Mouse (Mus musculus): ENCODE results near the gene Phf5a.

Phf5a gene

GRCm38 (mm10) chr15:81848301-81848700 lies 23.4 kb downstream of the Phf5a start:
- peak; percentile 61 for DNase-seq (ENCODE audit: low read depth, low spot score)

DNA sequence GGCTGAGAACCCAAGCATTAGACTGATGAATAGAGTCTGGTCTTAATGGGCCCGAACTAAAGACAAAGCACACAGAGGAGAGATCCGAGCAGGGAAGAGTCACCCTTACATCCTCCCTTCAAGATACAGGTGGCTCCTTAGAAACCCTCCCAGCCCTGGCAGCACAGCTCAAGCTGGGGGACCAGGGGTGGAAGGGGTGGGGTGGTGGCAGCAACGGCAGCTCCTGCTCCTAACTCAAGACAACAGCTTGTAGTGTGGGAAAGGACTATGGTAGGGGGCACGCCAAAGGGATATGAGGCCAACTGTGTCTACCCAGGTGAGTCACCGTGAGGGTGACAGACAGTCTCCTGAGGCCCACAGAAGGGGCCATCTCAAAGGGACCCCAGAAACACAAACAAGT lies 23.9 kb downstream of the Phf5a start:
- DNase-seq (ENCODE audit: low read depth, low spot score): no peak

DNA sequence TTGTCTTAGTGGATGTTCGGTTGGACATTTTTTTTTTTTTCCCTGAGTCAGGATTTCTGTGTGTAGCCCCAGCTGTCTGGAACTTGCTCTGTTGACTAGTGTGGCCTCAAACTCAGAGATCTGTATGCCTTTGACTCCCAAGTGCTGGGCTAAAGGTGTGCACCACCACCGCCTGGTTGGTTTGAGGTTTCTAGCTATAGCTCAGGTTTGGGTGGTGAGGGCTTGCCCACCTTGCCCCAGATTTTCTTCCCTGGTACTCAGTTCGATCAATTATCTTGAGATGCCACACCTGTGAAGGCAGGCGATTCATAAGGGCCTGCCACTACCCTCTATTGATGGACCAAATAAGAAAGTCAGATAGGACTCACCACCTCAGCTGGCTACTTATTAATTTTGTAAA lies 24.6 kb downstream of the Phf5a start:
- DNase-seq (ENCODE audit: low read depth, low spot score): no peak

DNA sequence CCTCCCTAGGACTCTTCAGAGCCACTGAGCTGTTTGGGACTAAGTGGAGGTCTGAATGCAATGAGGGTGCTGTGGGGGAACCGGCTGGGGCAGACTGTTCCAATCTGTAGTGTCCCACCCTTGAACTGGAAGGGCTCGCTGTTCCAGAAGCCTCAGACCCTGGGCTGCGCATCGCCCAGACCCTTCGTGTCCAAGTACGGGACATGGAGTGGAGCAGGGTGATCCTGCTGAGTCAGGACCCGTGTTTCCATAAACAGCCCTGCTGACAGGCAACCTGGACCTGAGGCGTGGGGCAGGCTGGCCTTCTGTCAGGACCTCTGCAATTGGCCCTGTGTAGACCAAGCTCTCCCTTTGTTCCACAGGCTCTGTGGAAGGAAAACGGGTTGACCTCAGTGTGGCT lies 25.0 kb downstream of the Phf5a start:
- no peak for DNase-seq (ENCODE audit: low read depth, low spot score)

DNA sequence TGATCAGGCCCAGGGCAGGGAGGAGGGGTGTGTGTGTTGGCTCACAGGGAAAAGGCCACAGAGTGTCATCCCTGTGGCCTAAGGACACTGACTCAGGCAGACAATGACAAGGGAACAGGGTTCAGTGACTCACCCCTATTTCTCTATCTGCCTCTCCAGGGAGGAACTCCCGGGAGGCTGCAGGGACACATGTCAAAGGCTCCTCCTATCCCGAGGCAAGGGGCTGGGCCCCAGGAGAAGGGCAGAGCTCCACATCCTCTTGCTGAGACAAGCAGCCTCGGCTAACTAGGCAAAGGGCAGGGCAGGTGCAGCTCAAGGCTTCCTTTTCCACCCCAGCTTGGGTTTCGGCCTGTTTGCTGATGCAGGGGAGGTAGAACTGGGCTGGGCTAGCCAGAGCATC lies 26.0 kb downstream of the Phf5a start:
- DNase-seq (ENCODE audit: low read depth, low spot score): no peak

- no peak for DNase-seq (ENCODE audit: low read depth, low spot score)
Observed at GRCm38 (mm10) chr15:81845033-81845625, 26.6 kb downstream of the Phf5a start.

DNA sequence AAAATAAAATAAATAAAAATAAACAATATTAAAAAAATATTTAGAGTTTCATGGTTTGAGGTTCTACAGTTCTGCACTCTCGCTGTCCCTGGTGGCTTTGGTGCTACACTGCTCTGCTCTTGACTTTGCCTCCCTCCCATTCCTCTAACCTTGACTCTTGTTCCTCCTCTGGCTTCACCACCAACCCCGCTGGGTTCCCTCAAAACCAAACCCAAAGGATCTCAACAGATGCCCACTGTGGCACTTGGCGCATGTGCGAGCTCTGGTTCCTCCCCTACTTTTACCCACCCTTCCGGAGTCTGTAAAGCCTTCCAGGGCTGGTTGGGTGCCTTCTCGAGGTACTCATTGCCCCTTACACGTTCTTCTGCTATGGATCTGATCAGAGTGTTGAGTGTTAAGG lies 29.4 kb downstream of the Phf5a start:
- DNase-seq (ENCODE audit: low read depth, low spot score): no peak

- no peak for DNase-seq (ENCODE audit: low read depth, low spot score)
Observed at GRCm38 (mm10) chr15:81840306-81840705, 31.4 kb downstream of the Phf5a start.

- DNase-seq (ENCODE audit: low read depth, low spot score): no peak
Observed at GRCm38 (mm10) chr15:81839634-81840033, 32.1 kb downstream of the Phf5a start.

GRCm38 (mm10) chr15:81838554-81839235 lies 33.0 kb downstream of the Phf5a start:
- DNase-seq (ENCODE audit: low read depth, low spot score): no peak

DNA sequence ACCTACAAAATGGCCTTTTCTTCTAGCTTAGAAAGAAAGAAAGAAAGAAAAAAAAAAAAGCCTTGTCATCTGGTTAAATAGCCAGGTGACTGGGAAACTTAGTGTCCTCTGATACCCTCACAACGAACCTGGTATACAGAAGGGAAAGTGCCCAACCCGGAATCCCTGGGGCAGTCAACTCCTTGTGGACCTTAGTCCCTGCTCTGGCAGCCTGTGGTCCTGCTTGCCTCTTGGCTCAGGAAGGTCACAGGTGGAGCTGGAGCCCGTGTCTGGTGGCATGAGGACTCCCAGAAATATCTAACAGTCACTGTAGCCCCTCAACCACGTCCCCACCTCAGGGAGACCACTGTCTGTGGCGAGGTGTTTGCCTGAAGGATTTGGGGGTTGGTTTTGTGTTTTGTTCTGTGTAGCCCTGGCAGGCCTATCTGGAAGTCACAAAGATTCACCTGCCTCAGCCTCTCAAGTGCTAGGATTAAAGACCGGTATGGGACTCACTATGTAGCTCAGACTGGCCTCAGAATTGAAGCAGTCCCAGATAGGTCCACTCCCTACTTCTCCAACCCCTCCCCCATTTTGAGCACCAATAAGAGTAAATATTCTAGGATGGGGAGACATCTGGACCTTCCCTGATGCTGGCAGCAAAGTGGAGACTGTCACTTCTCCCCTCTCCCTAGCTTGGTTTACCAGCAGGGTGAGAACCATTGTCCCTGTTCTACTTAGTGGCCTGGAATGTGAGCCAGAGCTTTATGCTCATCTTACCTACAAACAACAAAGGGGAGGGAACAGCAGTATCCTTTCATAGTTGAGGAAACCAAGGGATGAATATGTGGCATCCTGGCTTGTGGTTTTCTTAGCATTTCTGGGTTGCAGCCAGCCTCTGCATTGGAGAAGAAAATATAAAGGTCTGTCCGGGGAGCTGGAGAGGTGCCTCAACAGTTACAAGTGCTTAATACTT lies 34.5 kb downstream of the Phf5a start:
- no peak for DNase-seq (ENCODE audit: low read depth, low spot score)

GRCm38 (mm10) chr15:81836124-81836821 lies 35.4 kb downstream of the Phf5a start:
- no peak for DNase-seq (ENCODE audit: low read depth, low spot score)

DNA sequence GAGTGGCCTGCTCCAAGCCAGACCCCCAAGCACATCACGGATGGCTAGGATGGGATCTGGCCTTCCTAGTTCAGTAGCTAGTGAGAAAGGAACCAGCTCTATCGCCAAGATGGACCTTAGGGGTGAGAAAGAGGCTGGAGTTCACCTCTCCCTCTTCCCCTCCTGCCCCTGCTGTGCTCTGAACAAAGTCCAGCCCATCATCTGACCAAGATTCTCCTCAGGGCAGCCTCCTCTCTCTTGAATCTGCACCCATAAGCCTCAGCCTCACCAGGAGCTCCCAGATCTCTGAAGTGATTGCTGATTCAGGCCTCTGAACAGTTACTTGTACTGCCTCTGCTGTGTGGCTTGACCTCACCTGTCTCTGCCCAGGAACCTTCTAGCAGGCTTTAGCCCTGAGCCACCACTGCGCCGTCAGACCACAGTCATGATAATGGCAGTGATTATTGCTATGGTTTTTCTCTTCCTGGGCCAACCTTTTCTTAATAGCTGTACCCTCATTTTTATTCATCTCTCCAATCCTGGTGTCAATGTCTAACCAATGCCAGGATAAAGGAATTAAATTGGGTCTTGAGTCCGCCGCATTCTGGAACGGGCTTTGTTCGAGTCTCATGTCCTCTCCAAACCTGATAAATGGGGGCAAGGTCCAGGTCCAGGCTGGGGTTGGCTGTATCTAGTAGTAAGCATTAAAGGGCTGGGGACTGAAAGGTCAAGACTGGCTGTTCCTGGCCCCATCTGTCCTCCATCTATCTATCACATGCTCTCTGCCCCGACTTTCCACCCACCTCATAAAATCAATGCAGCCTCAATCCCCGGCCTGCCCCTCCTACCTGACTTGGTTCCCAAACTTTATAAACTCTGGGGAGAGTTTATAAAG lies 36.5 kb downstream of the Phf5a start:
- no peak for DNase-seq (ENCODE audit: low read depth, low spot score)

- DNase-seq (ENCODE audit: low read depth, low spot score): no peak
Observed at GRCm38 (mm10) chr15:81834171-81834841, 37.4 kb downstream of the Phf5a start.

DNA sequence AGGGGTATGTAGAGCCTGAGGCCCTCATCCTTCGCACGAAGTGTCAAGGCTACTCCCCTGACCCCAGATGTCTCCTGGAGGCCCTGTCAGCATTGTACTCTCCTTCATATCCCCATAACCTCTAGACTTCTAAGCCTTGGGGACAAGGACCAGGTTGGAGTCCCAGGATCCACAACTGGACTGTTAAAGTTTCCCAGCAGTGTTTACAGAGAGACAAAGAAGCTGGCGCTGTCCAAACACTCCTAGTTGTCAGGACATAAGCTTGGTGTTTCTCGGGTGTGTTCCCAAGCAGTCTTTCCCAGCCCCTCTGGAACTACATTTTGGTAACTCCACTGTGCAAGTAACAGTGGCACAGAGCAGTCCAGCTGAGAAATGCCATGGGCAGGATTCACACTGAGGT lies 38.2 kb downstream of the Phf5a start:
- DNase-seq (ENCODE audit: low read depth, low spot score): no peak

- peak; percentile 83 for DNase-seq (ENCODE audit: low read depth, low spot score)
Observed at GRCm38 (mm10) chr15:81832219-81832618, 39.5 kb downstream of the Phf5a start.

GRCm38 (mm10) chr15:81831136-81831825 lies 40.4 kb downstream of the Phf5a start:
- DNase-seq (ENCODE audit: low read depth, low spot score): peak; percentile 97

GRCm38 (mm10) chr15:81830530-81830929 lies 41.2 kb downstream of the Phf5a start:
- no peak for DNase-seq (ENCODE audit: low read depth, low spot score)

DNA sequence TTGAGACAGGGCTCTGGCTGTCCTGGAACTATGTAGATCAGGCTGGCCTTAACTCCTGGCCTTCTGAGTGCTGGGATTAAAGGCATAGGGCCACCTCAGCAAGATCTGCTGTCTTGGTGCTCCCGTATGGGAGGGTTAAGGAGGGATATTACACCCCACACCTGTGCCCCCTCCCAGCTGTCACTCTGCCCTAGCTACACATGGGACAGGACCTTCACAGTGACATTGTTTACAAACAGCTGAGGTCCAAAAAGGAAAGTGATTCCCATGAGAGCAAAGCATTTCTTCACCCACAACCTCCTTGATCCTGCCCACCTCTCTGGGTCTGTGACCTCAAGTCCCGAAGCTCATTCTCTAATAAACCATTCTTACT lies 42.5 kb downstream of the Phf5a start:
- no peak for DNase-seq (ENCODE audit: low read depth, low spot score)

Measured in A20 (cell line).